Mouse (Mus musculus) Patski (cell line): ENCODE measurements around the gene Il4i1. TPM values are rescaled to one million over a fixed set of nuclear protein-coding genes. Genes with fewer than 3 reads are reported as not detected.
A peak's percentile ranks its signal among the peaks of the same experiment; 100 is the strongest.

ENCODE experiments used
- ATAC-seq: fragments of 100-300 bp; one replicate; pipeline ENCODE4 v1.8.0; 2021
- CTCF ChIA-PET: fragments of 350-600 bp; sonication (Branson Sonifier 250); formaldehyde crosslinking; loops from one replicate; lab custom pipeline; 2022; ENCODE audit warnings: inconsistent platforms; lab: Charles Lee
- POLR2A ChIA-PET: fragments of 350-600 bp; sonication (Branson Sonifier 250); formaldehyde crosslinking; loops from one replicate; lab custom pipeline; 2022; ENCODE audit warnings: antibody characterized with exemption, inconsistent platforms; lab: Charles Lee
- DNase-seq: peaks from one replicate; pipeline ENCODE4 v3.0.0-alpha.2; 2011; ENCODE audit warnings: low read depth, low spot score
- H3K27me3 ChIP-seq: fragments of 371-371 bp; one replicate; pipeline ENCODE4 v1.5.1; 2021
- CTCF ChIP-seq: fragments of 100-300 bp; IDR thresholded peaks from one replicate; pipeline ENCODE4 v1.5.1; 2021
- in situ Hi-C: fragments of 300-500 bp; cut with MboI; formaldehyde crosslinking; loops from 3 replicates; pipeline ENCODE4 v1.11.1; 2018; ENCODE audit warnings: low pct_unique_long_range_greater_than_20kb, mixed read lengths
- polyA plus RNA-seq: library from polyadenylated mRNA; unstranded; gene quantifications from one replicate; pipeline ENCODE4 v1.2.3, GENCODE M21; 2021

Gene Il4i1
- 2.2 TPM for polyA plus RNA-seq

DNA sequence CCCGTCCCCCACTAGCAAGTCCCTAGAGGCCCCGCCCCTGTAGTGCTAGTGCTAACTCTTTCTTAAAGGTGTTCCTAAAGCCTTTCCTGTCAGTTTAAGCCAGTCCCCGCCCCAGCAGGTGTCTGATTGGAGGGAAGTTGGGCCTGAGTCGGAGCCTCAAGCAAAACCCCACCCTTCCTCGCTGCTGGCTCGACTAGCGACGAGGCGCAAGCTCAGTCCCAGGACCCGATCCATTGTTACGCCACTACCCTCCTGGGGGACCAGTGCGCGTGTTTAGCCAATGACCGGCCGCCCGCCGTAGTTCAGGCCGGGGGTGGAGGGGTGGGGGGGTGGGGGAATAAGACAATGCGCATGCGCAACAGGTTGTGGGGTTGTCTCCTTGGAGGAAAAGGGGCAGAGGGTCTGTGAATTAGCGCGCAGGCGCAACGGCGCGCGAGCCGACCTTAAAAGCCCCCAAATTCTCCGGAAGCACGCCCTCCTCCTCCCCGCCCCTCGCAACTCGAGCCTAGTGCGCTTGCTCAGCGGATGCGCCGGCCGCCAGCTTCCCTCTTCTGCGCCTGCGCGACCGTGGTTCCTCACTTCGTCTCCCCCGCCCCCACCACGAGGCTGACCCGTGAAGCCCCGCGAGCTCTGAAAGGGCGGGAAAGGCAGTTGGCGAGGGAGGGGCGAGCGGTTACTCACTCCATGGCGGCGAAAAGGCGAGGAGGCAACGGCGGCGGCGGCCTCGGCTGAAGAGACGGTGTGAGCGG is at the start of gene Il4i1, which contains the start of gene Nup62:
TSS of gene Il4i1 (plus strand) at position 667 of the 749 bp plus-strand sequence.
TSS of gene Nup62 (plus strand) at position 368 of the 749 bp plus-strand sequence.
- ATAC-seq, result peak; percentile 92
- POLR2A ChIA-PET, result interaction anchor here (1.3 kb wide), 1 partner anchor 14 kb away, joined by 5 read pairs; no protein-coding TSS in a partner anchor
- DNase-seq, result peak; percentile 98
- CTCF ChIA-PET, result interaction anchor here (1.3 to 3.9 kb wide), 2 partner anchors 8 to 11 kb away, joined by 3 to 21 read pairs; no protein-coding TSS in a partner anchor
- in situ Hi-C loops, result loop anchor here (5.0 kb wide), 1 partner anchor 69 kb away; the partner anchor contains the start of gene Vrk3
- TF ChIP-seq CTCF, result no peak
- no peaks in the 10 kb centered on the region for H3K27me3 ChIP-seq

DNA sequence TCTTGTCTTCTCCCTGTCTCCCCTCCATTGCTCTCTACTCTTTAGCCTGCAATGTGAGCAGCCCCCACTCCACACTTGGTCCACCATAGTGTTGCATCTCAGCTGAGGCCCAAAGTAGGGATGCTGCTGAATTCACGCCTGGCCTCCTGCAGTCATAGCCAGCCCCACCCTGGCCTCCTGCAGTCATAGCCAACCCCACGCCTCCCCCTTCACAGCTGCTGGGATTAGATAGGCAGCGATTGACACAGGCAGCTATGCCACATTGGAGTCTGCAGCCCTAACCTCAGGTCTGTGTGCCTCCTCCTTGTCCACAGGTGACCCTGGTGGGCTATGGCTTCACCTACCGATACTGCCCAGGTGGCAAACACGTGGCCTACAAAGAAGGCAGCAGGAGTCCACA is 48.1 kb upstream of the Il4i1 start:
- ChIA-PET CTCF (interaction anchor here (1.7 kb wide), 1 partner anchor 12 kb away, joined by 4 read pairs; no protein-coding TSS in a partner anchor), POLR2A (no interaction called here)
- no peak for TF ChIP-seq CTCF
- H3K27me3 ChIP-seq, result no peaks in the 10 kb centered on the region
- in situ Hi-C loops, result no loop called here
- DNase-seq (no peak), ATAC-seq (no peak)

DNA sequence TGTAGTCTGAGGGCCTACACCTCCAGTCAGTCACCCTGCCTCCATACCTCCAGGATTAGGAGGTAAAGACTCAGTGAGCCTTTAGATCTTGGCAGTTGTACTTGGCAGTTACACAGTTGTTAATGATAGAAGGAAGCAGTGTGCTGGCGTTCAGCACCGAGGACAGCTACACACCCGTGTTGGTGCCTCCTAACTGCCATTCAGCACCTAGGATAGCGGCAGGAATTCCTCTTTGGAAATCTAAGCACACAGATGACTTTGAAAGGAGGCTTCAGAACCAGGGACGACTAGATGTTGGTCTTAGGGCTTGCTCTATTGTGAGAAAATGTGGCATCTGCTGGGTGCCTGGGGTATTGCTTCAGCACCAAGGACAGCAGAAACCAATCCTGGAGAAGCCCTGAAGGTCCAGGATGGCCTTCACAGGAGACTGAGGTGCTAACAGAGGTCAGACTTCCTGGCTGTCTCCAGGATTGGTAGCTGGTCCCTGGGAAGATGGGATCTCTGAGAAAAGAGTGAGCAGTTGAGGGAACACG is 46.1 kb upstream of the Il4i1 start:
- no peaks in the 10 kb centered on the region for H3K27me3 ChIP-seq
- in situ Hi-C loops, result no loop called here
- POLR2A ChIA-PET, result no interaction called here
- TF ChIP-seq CTCF, result no peak
- CTCF ChIA-PET, result no interaction called here
- DNase-seq (peak; percentile 27), ATAC-seq (no peak)

DNA sequence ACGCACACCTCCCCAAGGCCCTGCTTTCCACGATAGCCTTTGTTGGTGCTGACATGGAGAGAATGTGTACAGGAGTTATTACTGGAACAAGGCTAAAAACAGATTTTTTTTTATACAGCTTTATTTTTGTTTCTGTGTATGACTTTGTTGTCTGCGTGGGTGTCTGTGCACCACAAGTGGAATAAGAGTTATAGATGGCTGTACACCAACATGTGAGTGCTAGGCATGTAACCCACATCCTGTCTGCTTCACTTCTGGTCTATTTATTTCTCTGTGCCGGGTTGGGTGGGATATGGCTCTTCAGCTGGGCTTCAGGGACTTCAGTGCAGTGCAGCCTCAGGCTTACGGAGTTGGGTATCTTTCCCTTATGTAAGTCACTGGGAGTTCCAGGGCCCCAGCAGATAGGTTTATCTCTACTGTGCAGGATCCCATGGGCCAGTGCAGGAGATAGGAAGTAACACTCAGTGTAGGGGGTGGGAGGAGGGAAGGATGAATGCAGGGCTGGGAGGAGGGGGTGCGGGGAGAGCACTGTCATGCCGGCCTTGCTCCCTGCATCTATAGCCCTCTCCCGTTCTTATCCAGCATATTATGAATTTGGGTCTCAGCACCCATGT is 43.5 kb upstream of the Il4i1 start:
- CTCF ChIA-PET, result no interaction called here
- in situ Hi-C loops, result no loop called here
- no peaks in the 10 kb centered on the region for H3K27me3 ChIP-seq
- TF ChIP-seq CTCF, result no peak
- no peak for ATAC-seq
- DNase-seq, result no peak
- POLR2A ChIA-PET, result no interaction called here

- ChIA-PET CTCF (no interaction called here), POLR2A (no interaction called here)
- DNase-seq (no peak), ATAC-seq (no peak)
- in situ Hi-C loops, result no loop called here
- no peak for TF ChIP-seq CTCF
- H3K27me3 ChIP-seq, result no peaks in the 10 kb centered on the region
Measured at GRCm38 (mm10) chr7:44776849-44777498, 39.2 kb upstream of the Il4i1 start.

DNA sequence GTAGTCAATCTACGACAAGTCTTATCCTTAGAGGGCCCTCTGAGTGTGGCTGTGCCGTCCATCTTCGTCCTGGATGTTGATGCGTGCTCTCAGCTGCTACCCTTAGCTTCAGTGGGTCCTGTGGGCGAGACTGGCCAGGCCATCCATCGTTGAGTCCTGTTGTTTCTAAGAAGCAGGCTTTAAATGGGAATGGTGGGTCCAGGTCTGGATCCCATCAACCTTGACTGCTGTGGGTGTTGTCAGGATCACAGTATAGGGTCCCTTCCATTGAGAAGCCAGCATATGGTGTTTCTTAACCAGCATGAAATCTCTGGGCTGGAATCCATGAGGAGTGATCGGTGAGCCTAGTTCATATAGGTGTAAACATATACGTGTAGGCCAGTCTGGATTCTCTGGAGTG is 36.1 kb upstream of the Il4i1 start:
- H3K27me3 ChIP-seq, result no peaks in the 10 kb centered on the region
- ChIA-PET POLR2A (no interaction called here), CTCF (no interaction called here)
- TF ChIP-seq CTCF, result no peak
- in situ Hi-C loops, result no loop called here
- ATAC-seq (no peak), DNase-seq (no peak)

DNA sequence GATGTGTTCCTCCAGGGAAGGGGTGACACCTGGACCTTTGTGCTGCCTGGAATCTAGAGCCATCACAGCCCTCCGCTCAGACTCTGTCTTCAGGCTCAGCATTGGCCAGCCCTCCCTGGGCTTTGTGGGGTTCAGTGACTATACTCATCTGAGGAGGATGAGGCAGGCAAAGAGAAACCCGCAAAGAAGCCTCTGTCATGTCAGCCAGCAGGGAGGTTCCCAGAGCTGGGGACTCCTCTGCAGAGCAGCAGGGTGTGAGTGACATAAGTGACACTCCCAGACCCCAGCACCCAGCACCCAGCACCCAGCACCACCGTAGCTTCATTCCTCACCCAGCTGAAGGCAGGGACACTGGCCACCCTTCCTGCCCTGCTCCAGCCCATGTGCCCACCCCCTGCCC is 26.7 kb upstream of the Il4i1 start:
- TF ChIP-seq CTCF, result no peak
- DNase-seq (no peak), ATAC-seq (no peak)
- peaks cover 4% of the 10 kb centered on the region for H3K27me3 ChIP-seq
- POLR2A ChIA-PET, result interaction anchor here (0.6 kb wide), 1 partner anchor 208 kb away, joined by 3 read pairs; no protein-coding TSS in a partner anchor
- CTCF ChIA-PET, result no interaction called here
- in situ Hi-C loops, result no loop called here

DNA sequence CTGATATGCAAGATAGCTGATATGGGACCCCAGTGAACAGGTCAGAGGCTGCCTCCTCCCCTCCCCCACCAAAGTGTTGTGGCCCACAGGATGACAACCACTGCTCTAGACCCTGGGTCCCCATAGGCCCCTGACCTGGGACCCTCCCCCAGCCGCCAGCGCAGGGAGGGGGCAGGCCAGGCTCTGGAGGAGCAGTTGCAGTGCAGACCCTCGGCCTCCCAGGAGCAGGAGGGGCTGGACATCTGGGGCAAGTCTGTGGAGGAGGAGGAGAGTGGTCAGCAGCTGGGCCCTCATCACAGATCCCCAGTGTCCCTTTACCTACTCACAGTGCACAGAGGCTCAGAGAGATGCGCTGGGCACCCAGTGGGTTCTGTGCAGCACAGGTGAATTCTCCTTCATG is 26.1 kb upstream of the Il4i1 start:
- DNase-seq (no peak), ATAC-seq (no peak)
- in situ Hi-C loops, result no loop called here
- no peak for TF ChIP-seq CTCF
- POLR2A ChIA-PET, result interaction anchor here (0.6 kb wide), 2 partner anchors 204 to 209 kb away, joined by 3 read pairs; no protein-coding TSS in a partner anchor
- H3K27me3 ChIP-seq, result peaks cover 4% of the 10 kb centered on the region
- CTCF ChIA-PET, result no interaction called here

GRCm38 (mm10) chr7:44792781-44793180 is 23.4 kb upstream of the Il4i1 start:
- in situ Hi-C loops, result no loop called here
- peaks cover 4% of the 10 kb centered on the region for H3K27me3 ChIP-seq
- POLR2A ChIA-PET, result no interaction called here
- DNase-seq, result no peak
- no peak for ATAC-seq
- TF ChIP-seq CTCF, result no peak
- CTCF ChIA-PET, result no interaction called here

GRCm38 (mm10) chr7:44808927-44809326 is 7.3 kb upstream of the Il4i1 start:
- no peak for TF ChIP-seq CTCF
- CTCF ChIA-PET, result no interaction called here
- H3K27me3 ChIP-seq, result peaks cover 3% of the 10 kb centered on the region
- DNase-seq, result no peak
- ATAC-seq, result no peak
- POLR2A ChIA-PET, result no interaction called here
- in situ Hi-C loops, result no loop called here
